Comparison of ENCODE assay signal across 8 mouse cellular contexts in genomic region chr4:130664414-130665029, GRCm38 (mm10). TPM values are rescaled to one million over a fixed set of nuclear protein-coding genes. Genes with fewer than 3 reads are reported as not detected.
DNase-seq lines count a peak whose midpoint lies in the region; ATAC-seq and TF ChIP-seq lines count a peak whose summit lies in the region.

No protein-coding gene starts in this region.

- peak overlapping the region; percentile 95 for H3K27ac ChIP-seq in lung, postnatal 0 days (ENCODE audit: low read length)
- H3K27ac ChIP-seq in forebrain, embryonic 10.5 days, result peak overlapping the region; percentile 99
- no peak overlapping the region for H3K27ac ChIP-seq in limb, embryonic 11.5 days (replicated peaks; ENCODE audit: low read depth, low read length)
- H3K27ac ChIP-seq in small intestine, adult 2 months (ENCODE audit: insufficient read depth, low read depth, low read length), result peak overlapping the region; percentile 71

- DNase-seq in lung, postnatal 0 days (ENCODE audit: low spot score), result no peak
- no peak for DNase-seq in lung, adult 18-20 months
- DNase-seq in forebrain, embryonic 10.5 days (ENCODE audit: extremely low spot score, low spot score), result no peak
- DNase-seq in limb, embryonic 11.5 days (ENCODE audit: low spot score), result no peak
- no peak for DNase-seq in cerebellum, adult 11 months
- no peak for DNase-seq in right cerebral cortex, postnatal 4 days

- TF ChIP-seq EP300 in lung, postnatal 0 days (IDR thresholded peaks at IDR 0.05), result no peak

- H3K9ac ChIP-seq in lung, postnatal 0 days (replicated peaks; ENCODE audit: low read depth), result peak overlapping the region; percentile 97
- H3K9ac ChIP-seq in limb, embryonic 11.5 days (ENCODE audit: low read length), result peak overlapping the region; percentile 99

- no peak for TF ChIP-seq CTCF in lung, postnatal 0 days (IDR thresholded peaks at IDR 0.05)
- no peak for TF ChIP-seq CTCF in small intestine, adult 2 months (IDR thresholded peaks at IDR 0.05; ENCODE audit: extremely low read depth, insufficient read length, insufficient replicate concordance, low read depth, low read length)

- no peak for TF ChIP-seq POLR2A in small intestine, adult 2 months (IDR thresholded peaks at IDR 0.05; ENCODE audit: low read depth, low read length)

- H3K9me3 ChIP-seq in lung, postnatal 0 days (ENCODE audit: low read length), result no peaks in the 10 kb centered on the region
- H3K9me3 ChIP-seq in forebrain, embryonic 10.5 days, result no peaks in the 10 kb centered on the region
- H3K9me3 ChIP-seq in limb, embryonic 11.5 days (ENCODE audit: control insufficient read depth, low read length), result no peaks in the 10 kb centered on the region

- peak overlapping the region; percentile 86 for H3K4me3 ChIP-seq in lung, postnatal 0 days (ENCODE audit: low read depth, low read length)
- peak overlapping the region; percentile 93 for H3K4me3 ChIP-seq in forebrain, embryonic 10.5 days
- peak overlapping the region; percentile 94 for H3K4me3 ChIP-seq in limb, embryonic 11.5 days (ENCODE audit: low read depth, low read length)
- H3K4me3 ChIP-seq in small intestine, adult 2 months (ENCODE audit: low read depth, low read length), result peak overlapping the region; percentile 93

- H3K27me3 ChIP-seq in lung, postnatal 0 days (replicated peaks; ENCODE audit: insufficient read depth, low read length), result no peaks in the 10 kb centered on the region
- H3K27me3 ChIP-seq in forebrain, embryonic 10.5 days (ENCODE audit: poor library complexity, severe bottlenecking), result no peaks in the 10 kb centered on the region
- H3K27me3 ChIP-seq in limb, embryonic 11.5 days (ENCODE audit: control insufficient read depth, insufficient read depth, low read length), result no peaks in the 10 kb centered on the region
- H3K27me3 ChIP-seq in small intestine, adult 2 months (ENCODE audit: control insufficient read depth, insufficient read depth, low read length), result no peaks in the 10 kb centered on the region

- H3K36me3 ChIP-seq in lung, postnatal 0 days (ENCODE audit: insufficient read depth, low read length), result no peaks in the 10 kb centered on the region
- peaks cover 37% of the 10 kb centered on the region for H3K36me3 ChIP-seq in forebrain, embryonic 10.5 days (replicated peaks)
- peaks cover 3% of the 10 kb centered on the region; the same call in 1 of the 2 replicates for H3K36me3 ChIP-seq in limb, embryonic 11.5 days (ENCODE audit: control insufficient read depth, insufficient read depth, low read length)
- H3K36me3 ChIP-seq in small intestine, adult 2 months (ENCODE audit: control insufficient read depth, insufficient read depth, low read length), result peaks cover 4% of the 10 kb centered on the region

- H3K4me1 ChIP-seq in lung, postnatal 0 days (ENCODE audit: insufficient read depth, low read depth, low read length), result peaks cover 3% of the 10 kb centered on the region; the same call in 1 of the 2 replicates
- H3K4me1 ChIP-seq in forebrain, embryonic 10.5 days, result peaks cover 49% of the 10 kb centered on the region
- H3K4me1 ChIP-seq in limb, embryonic 11.5 days (ENCODE audit: control insufficient read depth, insufficient read depth, low read length), result peaks cover 11% of the 10 kb centered on the region; the same call in 1 of the 2 replicates
- H3K4me1 ChIP-seq in small intestine, adult 2 months (ENCODE audit: control insufficient read depth, insufficient read depth, insufficient read length, low read length), result peaks cover 15% of the 10 kb centered on the region; the same call in 1 of the 2 replicates

- WGBS in lung, postnatal 0 days, result 2% methylated on average over 7 of the region's 7 CpGs
- WGBS in forebrain, embryonic 10.5 days, result 12% methylated on average over 7 of the region's 7 CpGs
- 6% methylated on average over 7 of the region's 7 CpGs for WGBS in limb, embryonic 11.5 days
- under 1% methylated on average over 7 of the region's 7 CpGs for WGBS in small intestine, adult 2 months

- H3K4me2 ChIP-seq in lung, postnatal 0 days (replicated peaks; ENCODE audit: low read depth, low read length), result peak overlapping the region; percentile 70
- peak overlapping the region; percentile 72 for H3K4me2 ChIP-seq in limb, embryonic 11.5 days (ENCODE audit: low read depth, severe bottlenecking)

- ATAC-seq in lung, postnatal 0 days, result no peak
- ATAC-seq in limb, embryonic 11.5 days (ENCODE audit: insufficient number of reproducible peaks, low FRiP score, low TSS enrichment, low read depth), result no peak
- no peak for ATAC-seq in CD4-positive, CD25-positive, alpha-beta regulatory T cell, adult 4 months

RNA-seq across cellular contexts. Expression of gene Pum1, which starts 1.4 kb away (rescaled TPM):
- 37.8 and 45.3 TPM in 2 replicates for polyA plus RNA-seq in lung, postnatal 0 days (2015; fragmentation: Nextera tagmentation; extraction: Ambion mirVana)
- 121 and 126 TPM in 2 replicates for polyA plus RNA-seq in forebrain, embryonic 10.5 days (2016; fragmentation: Nextera tagmentation; extraction: Ambion mirVana)
- polyA plus RNA-seq in limb, embryonic 11.5 days (2014; fragmentation: Nextera tagmentation; extraction: Ambion mirVana), result 115 and 120 TPM in 2 replicates
- polyA plus RNA-seq in small intestine, adult 2 months (2012; rRNA removed), result 25.6 and 48.4 TPM in 2 replicates
- 10 to 100 TPM; 74.0 to 91.3 TPM for polyA plus RNA-seq in CD4-positive, CD25-positive, alpha-beta regulatory T cell, adult 4 months (2017; shearing (Covaris generic))
